Mouse (Mus musculus) ES-Bruce4 (cell line): ENCODE measurements around the gene Prrx1.

Experiments
- CTCF ChIP-seq: IDR thresholded peaks from one replicate; pipeline ENCODE4 v1.8.1; 2011; ENCODE audit warnings: low read depth, low read length
- EP300 ChIP-seq: IDR thresholded peaks from 2 replicates; pipeline ENCODE4 v1.6.1; 2011; ENCODE audit warnings: low read depth, low read length; ENCODE audit not compliant: insufficient read depth
- POLR2A ChIP-seq: IDR thresholded peaks from one replicate; pipeline ENCODE4 v1.8.1; 2011; ENCODE audit warnings: low read length; ENCODE audit not compliant: insufficient read depth

GRCm38 (mm10) chr1:163257298-163257697 lies 56.2 kb downstream of the Prrx1 start:
- TF ChIP-seq POLR2A, result no peak
- no peak for TF ChIP-seq CTCF
- TF ChIP-seq EP300, result no peak
